Mouse (Mus musculus) embryonic fibroblast, embryonic 13.5 days (primary cell): ENCODE data around the gene Scmh1. TPM values are rescaled to one million over a fixed set of nuclear protein-coding genes. Genes with fewer than 3 reads are reported as not detected.

ENCODE experiments used
- H3K27ac ChIP-seq: 2 replicates; pipeline ENCODE4 v1.5.1; 2012; ENCODE audit warnings: low read length, control low read depth, inconsistent platforms; ENCODE audit not compliant: insufficient read depth
- H3K4me1 ChIP-seq: 2 replicates; pipeline ENCODE4 v1.6.1; 2011; ENCODE audit warnings: low read length; ENCODE audit not compliant: control insufficient read depth, insufficient read depth
- H3K4me3 ChIP-seq: 2 replicates; pipeline ENCODE4 v1.5.1; 2011; ENCODE audit warnings: mild to moderate bottlenecking, control low read depth, low read length; ENCODE audit not compliant: insufficient read depth
- CTCF ChIP-seq: IDR thresholded peaks from 2 replicates; pipeline ENCODE4 v1.5.1; 2011; ENCODE audit warnings: mild to moderate bottlenecking, control low read depth, low read length, moderate library complexity, borderline replicate concordance; ENCODE audit not compliant: insufficient read depth
- POLR2A ChIP-seq: IDR thresholded peaks from 2 replicates; pipeline ENCODE4 v1.6.1; 2011; ENCODE audit warnings: low read depth, mild to moderate bottlenecking, control low read depth, low read length, moderate library complexity
- polyA plus RNA-seq: library from polyadenylated mRNA; stranded (reverse); fragments of >200 nt; gene quantifications from 2 replicates; pipeline ENCODE4 v1.2.4, GENCODE M21; 2011; ENCODE audit warnings: low read depth; ENCODE audit not compliant: missing spikeins, insufficient read length

Gene Scmh1
- polyA plus RNA-seq, 1 experiment, result 40.4 TPM

GRCm38 (mm10) chr4:120404247-120404646 is 834 bp upstream of the Scmh1 start:
- H3K4me3 ChIP-seq, result no peak overlapping the region
- no peak overlapping the region for H3K27ac ChIP-seq

DNA sequence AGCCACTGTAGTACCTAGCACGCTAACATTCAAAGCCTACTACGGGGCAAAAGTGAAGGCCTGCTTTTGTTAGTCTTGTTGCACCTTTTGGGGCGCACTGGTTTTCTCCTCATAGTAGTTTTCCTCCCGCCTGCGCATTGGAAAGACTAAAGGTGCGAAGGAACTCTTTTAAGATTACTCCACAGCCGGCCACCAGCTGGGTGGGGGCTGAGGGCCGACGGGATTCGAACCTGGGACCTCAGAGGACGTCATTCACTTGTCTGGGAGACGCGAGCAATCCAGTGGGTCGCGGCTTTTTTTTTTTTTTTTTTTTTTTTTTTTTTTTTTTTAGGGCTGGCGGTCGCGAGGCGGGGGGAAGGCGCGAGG is 320 bp upstream of the Scmh1 start:
- Histone ChIP-seq H3K4me1 (no peaks in the 10 kb centered on the region), H3K27ac (no peak overlapping the region)

More at GRCm38 (mm10) chr4:120404247-120404646, 834 bp upstream of the Scmh1 start:
- TF ChIP-seq CTCF (no peak), POLR2A (no peak)
- no peaks in the 10 kb centered on the region for H3K4me1 ChIP-seq

GRCm38 (mm10) chr4:120405806-120406638 is 941 bp downstream of the Scmh1 start:
- no peaks in the 10 kb centered on the region for H3K4me1 ChIP-seq
- H3K4me3 ChIP-seq, result peak overlapping the region; percentile 88
- TF ChIP-seq CTCF (no peak), POLR2A (no peak)
- peak overlapping the region; percentile 14 for H3K27ac ChIP-seq

More for the DNA sequence above, 320 bp upstream of the Scmh1 start:
- peak overlapping the region; percentile 39 for H3K4me3 ChIP-seq
- TF ChIP-seq POLR2A (no peak), CTCF (no peak)

DNA sequence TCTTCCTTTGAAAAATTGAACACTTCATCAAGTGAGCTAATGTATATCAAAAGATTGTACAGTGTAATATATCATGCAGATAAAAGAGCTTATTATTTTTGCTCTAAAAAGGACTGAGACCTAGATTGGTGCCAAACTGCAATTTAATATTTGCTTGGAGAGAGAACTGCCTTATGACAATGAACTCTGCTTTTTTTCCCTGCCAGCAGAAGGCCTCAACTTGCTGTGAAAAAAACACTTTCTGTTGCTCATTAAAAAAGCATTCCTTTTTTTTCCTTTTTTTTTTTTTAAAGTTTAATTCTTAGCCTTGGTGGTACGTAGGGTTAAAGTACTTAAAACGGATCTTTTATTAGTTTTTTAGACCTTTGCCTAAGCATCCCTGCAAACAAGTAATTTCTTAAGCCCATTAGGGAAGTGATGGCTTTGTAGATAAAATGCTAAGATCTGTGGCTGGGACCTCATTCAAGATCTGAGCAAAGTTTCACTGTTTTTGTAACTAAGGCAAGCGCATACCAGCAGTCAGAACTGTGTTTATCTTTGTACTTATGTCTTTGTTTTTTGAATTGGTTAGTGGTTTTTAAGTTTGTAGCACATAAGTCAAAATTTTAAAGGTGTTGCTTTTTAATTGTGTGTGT is 1.7 kb downstream of the Scmh1 start:
- TF ChIP-seq POLR2A, result no peak
- no peak for TF ChIP-seq CTCF
- Histone ChIP-seq H3K4me3 (peak overlapping the region; percentile 88; the same call in 1 of the 2 replicates), H3K27ac (no peak overlapping the region), H3K4me1 (no peaks in the 10 kb centered on the region)

DNA sequence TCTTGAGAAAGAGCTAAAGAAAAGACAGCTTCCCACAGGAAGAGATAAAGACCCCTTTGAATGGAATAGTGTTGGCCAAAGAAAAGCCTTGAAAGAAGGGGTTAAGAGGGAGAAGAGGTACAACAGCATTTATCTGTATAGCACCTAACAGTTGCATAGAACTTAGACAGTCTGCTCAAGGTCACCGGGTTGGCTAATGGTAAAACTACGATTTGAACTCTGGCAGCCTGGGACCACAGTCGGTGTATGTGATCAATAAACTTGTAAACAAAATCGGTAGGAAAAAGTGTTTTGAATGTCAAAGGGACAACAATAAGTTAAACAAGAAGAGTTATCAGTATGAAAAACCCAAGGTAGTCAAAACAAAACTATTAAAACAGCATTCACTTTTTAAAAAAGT is 13.0 kb downstream of the Scmh1 start:
- no peak overlapping the region for H3K27ac ChIP-seq
- no peak for TF ChIP-seq CTCF
- no peak for TF ChIP-seq POLR2A
- no peaks in the 10 kb centered on the region for H3K4me1 ChIP-seq
- no peak overlapping the region for H3K4me3 ChIP-seq

GRCm38 (mm10) chr4:120420193-120420592 is 15.1 kb downstream of the Scmh1 start:
- Histone ChIP-seq H3K4me3 (no peak overlapping the region), H3K27ac (no peak overlapping the region), H3K4me1 (no peaks in the 10 kb centered on the region)
- TF ChIP-seq POLR2A (no peak), CTCF (no peak)

DNA sequence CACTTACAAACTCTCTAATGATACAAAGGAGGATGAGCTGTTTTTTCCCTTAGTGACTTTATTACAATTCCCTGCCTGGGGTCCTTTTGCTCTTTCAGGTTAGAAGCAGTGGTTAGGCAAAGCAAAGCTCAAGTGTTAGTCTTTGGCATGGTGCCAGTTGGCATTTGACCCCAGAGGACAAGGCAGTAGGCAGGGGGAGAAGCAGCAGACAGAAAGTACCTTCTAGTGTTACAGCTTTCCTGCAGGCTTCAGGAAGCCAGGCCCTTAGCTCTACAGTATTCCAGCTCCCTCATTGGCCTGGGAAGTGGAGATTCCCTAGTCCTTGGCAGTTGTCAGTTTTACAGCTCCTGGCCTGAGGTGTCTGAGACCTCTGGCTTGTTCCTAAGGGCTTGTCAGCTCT is 15.6 kb downstream of the Scmh1 start:
- H3K27ac ChIP-seq, result no peak overlapping the region

DNA sequence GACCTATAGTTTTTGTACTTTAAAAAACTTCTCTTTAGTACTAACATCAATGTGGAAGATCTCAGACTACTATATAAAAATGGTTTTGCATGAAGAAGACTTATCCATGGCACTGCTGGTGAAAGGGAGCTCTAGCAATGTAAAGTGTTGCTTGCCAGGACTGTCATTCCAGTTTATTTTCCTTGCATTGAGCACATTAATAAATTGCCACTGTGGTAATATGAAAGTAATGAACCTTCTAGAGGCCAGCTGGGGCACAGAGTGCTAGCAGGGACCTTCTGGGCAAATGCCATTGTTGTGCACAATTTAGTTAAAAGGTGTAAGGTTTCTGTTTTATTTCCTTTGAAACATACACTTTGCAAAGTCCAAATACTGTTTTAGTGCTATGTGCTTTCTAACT is 25.5 kb downstream of the Scmh1 start:
- H3K27ac ChIP-seq, result no peak overlapping the region
- no peak for TF ChIP-seq POLR2A
- no peak for TF ChIP-seq CTCF
- no peak overlapping the region for H3K4me3 ChIP-seq
- no peaks in the 10 kb centered on the region for H3K4me1 ChIP-seq

More for the DNA sequence above, 15.6 kb downstream of the Scmh1 start:
- no peak overlapping the region for H3K4me3 ChIP-seq
- TF ChIP-seq CTCF (no peak), POLR2A (no peak)
- no peaks in the 10 kb centered on the region for H3K4me1 ChIP-seq

GRCm38 (mm10) chr4:120432599-120433373 is 27.7 kb downstream of the Scmh1 start:
- no peak for TF ChIP-seq CTCF
- TF ChIP-seq POLR2A, result no peak
- H3K4me3 ChIP-seq, result no peak overlapping the region
- H3K4me1 ChIP-seq, result no peaks in the 10 kb centered on the region
- no peak overlapping the region for H3K27ac ChIP-seq
